Mouse (Mus musculus) mouse trophoblast stem cell (cell line): ENCODE results near the gene Rbm47.
"Not testable (repeated sequence)": the region's sequence is repeated elsewhere in the genome, so short reads cannot be mapped to it uniquely, and the experiment has no call there.

Experiments used
- in situ Hi-C, 2 experiments: fragments of 300-500 bp; cut with MseI, MboI; formaldehyde crosslinking; loops; 2 replicates in 1 of 2; 3 replicates in 1 of 2; pipeline ENCODE4 v1.15.1; 2025

Gene Rbm47

DNA sequence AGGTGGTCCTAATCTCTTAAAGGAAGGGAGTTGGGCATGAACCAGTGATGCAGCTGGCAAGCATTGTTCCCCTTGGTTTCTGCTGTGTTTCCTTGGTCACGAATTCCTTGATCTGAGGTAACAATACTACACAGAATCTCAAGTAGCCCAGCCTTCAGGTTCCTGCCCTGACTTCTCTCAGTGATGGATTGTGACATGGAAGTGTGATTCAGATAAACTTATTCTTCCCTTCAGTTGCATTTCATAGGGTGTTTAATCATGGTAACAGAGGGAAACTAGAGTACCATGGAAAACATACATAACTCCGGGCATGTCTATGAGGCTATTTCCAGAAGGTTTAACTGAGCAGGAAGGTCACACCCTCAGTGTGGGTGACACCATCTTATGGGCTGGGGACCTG is at the start of gene Rbm47:
Gene Rbm47 (minus strand): TSS at position 101 of the 400 bp plus-strand sequence.
- in situ Hi-C loops: no loop called here

DNA sequence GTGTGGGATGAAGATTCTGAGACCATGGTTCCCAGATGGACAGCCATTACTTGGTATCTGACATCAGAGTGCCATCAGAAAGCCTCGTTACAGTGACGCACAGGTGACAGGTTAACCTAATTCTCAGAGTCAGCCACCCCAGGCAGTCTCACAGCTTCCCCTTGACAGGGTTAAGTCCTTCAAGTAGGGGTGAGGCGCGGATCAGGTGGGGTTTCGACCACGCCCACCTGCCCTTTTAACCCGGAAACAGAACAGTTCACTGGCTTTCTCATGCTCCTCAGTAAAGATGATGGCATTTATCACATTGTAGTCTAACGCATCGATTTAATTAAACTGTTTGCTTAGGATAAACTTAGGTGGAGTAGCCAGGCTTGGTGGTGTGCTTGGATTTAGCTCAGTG is 47.7 kb upstream of the Rbm47 start:
- in situ Hi-C loops: no loop called here

DNA sequence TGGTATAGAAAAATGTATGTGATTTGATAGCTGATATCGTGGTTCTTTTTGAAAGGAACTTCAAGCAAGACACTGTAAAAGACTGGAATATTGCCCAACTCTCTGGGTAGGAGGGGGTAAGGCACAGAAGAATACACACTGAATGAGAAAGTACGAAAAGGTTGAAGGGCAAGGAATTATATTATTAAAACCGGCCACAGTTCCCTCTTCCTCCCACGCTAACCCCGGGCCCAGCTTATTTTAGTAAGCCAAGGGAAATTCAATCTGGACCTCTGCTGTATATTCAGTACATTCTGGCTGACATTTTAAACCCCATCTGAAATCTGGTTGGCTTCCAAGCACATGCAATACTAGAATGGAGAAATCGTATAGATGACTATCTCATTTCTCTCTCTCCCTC is 46.8 kb upstream of the Rbm47 start:
- in situ Hi-C loops: no loop called here

DNA sequence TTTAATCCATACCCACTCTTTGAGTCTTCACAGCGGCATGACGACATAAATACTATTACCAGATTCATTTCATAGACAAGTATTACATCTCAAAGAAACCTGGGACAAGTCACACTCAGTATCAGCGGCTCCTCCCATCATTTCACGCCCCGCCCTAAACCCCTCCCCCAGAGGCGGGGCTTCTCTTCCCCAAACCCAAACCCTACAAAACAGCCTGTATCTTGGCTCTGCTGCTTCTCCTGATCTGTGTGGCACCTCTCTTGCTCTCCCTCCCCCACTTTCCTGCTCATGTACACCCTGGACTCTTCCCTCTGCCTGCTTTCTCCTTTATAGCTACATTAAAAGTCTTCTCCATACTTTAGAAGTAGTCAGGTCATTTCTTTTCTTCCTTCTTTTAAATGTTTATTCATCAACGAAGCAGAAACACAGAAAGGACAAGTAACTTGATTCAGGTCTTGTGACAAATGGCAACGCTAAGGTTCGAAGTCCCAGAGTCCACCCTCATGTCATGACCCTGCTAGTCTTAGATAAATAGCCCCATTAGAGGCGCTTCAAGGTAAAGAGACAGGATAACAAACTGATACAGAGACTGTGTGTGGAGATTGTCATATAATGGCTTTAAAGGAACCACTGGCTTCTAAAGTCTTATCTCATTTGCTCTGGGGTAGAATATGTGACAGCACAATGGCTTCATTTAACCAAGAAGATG is 42.8 kb upstream of the Rbm47 start:
- in situ Hi-C loops: no loop called here

DNA sequence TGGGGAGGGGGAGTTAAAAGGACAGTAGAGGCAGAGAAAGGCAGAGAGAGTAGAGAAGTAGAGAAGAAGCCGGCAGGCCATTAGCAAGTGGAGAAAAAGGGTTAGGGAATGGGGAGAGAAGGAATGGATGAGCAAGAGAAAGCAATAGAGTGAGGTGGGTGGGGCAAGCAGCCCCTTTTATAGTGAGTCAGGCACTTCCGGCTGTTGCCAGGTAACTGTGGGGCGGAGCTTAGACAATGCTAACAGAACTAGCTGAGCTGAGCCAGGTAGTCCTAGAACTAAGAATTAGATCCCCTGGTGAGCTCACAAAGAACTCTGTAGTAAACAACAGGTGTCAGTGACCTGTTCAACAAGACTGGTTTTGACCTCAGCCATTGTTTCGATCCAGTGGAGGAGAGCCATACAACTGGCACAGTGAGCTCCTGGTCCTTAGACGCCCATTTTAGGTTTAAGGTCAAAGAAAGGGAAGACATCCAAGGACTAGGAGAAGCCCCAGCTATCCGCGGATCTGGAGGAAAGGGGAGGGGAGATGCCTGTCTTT is 41.5 kb upstream of the Rbm47 start:
- in situ Hi-C loops: no loop called here

DNA sequence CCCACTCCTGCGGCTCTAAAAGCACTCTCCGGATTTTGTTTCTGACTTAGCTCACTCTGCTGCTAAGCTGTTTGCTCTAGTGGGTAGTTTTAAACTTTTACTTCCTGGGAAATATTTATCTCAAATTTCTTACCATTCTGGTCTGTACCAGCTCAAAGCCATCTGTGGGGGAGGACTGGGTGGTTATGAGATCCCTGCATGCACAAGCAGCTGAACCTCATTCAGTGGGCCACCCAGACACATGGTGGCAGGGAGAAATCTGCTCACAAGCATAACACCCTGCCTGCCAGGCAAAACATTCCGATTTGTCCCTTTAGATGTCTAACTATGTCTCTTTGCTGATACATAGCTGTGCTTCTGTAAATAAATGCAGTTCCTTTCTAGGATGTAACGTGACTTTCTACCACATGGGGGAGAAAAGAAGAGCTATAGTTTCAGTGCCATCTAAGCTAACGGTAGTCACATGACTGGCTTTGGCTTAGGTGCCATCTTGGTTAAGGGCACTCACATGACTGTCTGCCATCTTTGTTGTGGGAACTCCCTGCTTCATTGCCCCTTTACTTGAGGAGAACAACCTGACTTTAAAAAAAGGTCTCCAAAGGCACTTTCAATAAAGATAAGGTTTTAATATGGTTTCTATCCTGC is 36.7 kb upstream of the Rbm47 start:
- in situ Hi-C loops: no loop called here

DNA sequence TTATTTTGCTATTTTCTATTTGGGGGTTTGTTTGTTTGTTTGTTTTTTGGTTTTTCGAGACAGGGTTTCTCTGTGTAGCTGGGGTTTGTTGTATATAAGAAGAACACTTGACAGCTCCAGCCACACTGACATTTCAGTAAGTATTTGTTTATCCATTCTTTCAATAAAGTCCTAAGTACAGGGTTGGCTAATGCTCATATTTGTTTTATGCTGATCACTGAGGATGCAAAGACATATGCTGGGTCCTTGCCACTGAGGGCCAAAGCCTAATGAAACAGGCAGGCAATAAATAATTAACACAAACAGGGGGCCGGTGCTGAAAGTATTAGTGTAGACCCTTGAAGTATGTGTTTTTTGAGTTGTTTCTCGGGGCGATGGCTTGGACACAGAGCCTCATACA is 32.0 kb upstream of the Rbm47 start:
- in situ Hi-C loops: no loop called here

DNA sequence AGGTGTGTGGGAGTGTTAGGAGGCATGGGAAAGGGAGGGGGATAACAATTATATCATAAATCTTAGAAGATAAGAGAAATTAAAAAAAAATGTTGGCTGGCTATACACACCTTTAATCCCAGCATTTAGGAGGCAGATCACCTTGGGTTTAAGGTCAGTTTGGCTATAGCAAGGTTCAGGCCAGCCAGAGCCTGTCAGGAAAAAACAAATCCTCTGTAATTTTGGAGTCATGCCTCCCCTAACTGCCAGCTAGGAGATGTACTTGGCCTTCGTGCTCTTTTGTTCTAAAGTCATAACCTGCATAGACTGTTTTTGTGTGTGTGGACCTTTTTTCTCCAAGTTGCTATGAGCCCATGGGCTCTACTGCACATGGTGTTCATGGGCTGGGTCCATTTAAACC is 30.5 kb upstream of the Rbm47 start:
- in situ Hi-C loops: no loop called here

DNA sequence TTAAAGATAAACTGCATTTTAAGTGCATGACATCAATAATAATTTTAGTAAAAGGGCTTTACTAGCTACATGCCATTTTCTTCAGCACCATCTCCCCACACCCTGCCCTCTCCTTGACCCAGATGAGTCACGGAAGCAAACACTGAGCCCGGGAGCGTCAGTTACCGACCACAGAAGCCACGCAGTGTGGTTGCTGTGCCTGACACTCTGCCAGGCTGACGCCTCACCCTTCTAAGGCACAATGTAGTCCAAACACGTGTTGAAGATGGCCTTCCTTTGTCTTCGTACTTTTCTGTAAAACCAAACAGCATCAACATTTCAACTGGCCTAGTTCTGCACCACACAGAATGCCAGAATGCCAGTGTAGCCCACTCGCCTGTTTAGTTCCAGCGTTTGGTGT is 27.1 kb upstream of the Rbm47 start:
- in situ Hi-C loops: no loop called here

DNA sequence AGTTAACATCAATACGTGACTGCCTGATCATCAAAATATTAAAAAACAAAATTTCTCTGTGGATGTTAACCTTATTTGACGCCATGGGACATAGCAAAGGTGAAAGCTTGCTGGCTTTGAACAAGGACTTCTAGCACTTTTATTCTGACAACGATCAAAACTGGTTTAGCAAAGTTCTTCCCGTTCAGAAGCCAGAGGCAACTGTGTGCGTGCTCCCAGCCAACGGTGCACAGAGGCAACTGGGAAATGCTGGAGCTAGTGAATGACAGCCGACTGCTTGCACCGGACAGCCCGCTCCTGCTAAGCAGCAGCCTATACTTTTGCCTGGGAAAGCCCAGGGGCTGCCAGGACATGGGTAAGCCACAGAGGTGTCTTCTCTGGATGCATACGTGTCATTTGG is 22.4 kb upstream of the Rbm47 start:
- in situ Hi-C loops: no loop called here

DNA sequence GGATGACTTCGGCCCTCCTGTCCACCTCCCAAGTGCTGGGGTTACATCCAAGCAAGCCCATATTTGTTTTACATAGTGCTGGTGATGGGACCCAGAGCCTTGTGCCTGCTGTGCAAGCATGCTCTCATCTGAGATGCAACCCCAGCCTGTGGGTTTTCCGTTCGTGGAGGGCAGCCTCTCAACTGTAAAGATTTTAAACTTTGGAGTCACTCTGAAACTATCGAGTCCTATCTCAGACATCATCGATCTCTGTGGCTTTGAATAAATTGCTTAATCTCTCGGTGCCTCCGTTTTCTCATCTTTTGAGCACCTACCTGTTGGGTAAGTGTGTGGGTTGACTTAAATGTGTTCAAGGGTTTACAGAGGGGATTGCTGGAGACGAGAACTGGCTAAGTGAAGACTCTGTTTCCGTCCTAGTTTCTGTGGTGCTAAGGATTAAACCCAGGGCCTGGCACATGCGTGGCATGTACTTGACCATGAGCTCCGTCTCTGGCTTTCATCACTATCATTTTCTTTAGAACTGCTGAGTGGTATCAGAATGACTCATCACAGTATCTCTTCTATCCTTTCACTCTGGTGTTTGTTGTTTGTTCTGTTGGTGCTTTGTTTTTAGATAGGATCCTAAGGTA is 20.4 kb upstream of the Rbm47 start:
- in situ Hi-C loops: no loop called here

DNA sequence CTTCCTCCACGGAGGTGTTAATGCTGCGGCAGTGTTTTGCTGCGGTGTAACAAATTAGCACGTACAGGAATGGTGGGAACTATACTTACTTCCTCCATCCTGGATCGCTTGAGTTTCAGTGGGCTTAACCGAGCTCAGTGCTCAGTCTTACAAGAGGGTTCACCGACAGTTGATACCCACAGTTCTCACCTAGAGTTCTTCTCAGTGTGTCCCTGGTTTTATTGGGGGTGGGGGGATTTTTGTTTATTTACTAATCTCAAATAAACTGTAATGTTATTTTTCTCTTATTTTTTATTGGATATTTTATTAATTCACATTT is 18.2 kb upstream of the Rbm47 start:
- in situ Hi-C loops: no loop called here

DNA sequence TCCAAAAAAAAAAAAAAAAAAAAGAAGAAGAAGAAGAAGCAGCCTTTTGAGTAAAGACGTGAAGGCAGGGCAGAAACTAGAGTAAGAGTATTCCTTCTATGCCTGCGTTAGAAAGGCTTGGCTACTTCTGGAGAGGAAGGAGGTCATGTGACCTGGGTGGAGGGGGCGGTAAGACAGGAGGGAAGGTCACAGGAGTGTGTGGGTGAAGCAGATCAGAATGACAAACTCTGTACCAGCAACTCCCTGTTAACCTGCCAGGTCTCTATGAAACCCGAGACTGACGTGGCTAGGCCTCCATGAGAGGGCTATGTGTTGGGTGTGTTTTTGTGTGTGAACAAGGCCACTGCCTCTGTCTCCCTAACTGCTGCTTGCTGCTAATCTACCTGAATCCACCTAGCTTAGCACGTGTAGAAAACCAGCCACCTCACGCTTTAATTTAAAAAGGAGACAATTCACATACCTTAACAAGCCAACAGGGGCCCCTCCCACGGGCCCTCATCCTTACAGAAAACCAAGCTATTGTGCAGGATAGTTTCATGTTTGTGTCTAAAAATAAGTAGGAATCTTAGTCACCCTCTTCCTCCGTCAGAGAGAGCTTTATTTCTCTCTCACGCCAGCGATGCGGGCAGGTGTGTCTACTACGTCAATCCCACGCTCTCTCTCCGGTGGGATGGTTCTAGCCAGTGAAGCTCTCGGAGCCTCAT is 17.7 kb upstream of the Rbm47 start:
- in situ Hi-C loops: no loop called here

DNA sequence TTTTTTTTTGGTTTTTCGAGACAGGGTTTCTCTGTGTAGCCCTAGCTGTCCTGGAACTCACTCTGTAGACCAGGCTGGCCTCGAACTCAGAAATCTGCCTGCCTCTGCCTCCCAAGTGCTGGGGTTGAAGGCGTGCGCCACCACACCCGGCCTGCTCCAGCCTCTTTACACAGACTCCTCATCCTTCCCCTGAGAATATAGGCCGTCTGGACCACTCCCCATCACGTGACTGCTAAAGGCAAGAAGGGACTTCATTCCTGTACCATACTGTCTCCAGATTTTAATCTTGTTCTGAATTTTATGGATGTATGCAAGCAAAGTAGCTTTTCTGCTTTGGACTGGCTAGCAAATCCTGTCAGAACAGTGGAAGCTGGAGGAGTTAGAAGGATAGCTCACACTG is 15.7 kb upstream of the Rbm47 start:
- in situ Hi-C loops: not testable (repeated sequence)

DNA sequence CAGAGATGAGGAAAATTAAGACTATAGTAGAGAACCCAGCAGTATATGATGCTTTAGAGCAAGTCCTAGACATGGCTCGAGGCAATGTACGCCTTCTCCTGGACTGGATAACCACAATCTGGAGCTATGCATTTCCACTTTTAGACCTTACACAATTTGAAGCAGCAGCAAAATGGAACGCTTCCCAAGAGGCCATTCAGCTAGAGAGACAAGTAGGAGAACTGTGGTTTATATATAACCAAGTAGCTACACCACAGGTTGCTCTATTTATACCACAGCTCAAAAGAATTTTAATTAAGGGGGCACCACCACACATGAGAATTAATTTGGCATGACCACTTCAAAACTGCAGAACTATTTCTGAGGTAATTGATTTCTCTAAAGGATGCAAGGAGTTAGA is 9.2 kb upstream of the Rbm47 start:
- in situ Hi-C loops: no loop called here

DNA sequence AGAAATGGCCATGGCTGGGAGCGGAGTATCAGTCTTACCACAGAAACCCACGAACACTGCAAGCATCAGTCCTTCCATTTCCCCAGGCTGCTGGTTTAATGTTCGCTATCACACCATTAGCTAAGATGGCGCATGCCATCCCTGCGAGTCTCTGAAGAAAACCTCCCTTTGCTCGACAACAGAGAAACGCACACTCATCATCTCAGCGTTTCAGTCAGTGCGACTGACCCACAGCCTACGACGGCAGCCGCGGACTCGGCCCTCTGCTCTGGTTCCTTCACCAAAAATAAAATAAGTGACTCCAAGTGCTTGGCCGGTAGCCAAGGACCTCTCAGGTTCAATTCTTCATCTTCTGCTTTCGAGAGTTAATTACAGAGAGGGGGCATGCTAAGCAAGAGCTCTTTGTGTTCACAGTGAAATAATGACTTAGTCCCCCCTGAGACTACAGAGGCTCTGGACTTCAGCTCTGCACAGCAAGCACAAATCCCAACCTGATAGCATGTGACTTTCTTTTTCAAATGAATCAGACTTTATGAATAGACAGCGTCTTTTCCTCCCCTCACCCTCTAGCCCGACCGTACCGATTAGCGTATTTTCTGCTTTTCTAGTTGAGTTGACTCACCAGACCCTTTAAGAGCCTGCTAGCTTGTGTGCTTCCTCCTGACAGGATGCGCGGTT is 1.4 kb upstream of the Rbm47 start:
- in situ Hi-C loops: no loop called here

DNA sequence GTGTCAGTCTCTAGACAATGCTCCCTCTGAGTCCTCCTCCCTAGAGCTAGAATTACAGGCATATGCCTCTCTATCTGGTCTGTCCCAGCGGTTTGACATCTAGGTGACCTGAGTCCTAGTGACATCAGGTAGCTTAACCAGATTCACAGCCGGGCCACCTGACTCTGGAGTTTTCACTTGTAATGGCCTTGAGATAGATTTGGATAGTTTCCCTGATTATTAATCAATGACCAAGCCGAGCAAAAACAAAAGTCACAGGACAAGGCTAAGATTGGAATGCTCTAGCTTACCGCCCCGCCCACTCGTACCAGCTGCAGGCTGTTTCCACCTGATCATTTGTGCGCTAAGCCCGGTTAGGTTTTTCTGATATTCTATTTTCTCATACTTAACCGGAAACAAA is 2.3 kb downstream of the Rbm47 start:
- in situ Hi-C loops: no loop called here

DNA sequence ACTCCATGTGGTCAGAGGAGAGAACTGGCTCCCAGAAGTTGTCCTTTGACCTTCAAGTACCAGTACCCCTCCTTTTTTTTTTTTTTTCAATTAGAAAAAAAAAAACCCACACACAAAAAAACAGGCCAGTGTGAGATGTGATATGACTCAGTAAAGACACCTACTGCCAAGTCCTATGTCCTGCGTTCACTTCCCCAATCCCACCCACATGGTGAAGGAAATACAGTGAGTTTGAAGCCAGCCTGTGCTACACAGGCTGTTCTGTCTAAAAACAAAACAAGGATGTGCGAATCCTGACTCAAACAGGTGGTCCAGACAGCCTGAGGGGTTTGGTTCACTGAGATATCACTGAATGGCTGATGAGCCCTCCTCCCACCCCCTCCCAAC is 3.8 kb downstream of the Rbm47 start:
- in situ Hi-C loops: no loop called here

DNA sequence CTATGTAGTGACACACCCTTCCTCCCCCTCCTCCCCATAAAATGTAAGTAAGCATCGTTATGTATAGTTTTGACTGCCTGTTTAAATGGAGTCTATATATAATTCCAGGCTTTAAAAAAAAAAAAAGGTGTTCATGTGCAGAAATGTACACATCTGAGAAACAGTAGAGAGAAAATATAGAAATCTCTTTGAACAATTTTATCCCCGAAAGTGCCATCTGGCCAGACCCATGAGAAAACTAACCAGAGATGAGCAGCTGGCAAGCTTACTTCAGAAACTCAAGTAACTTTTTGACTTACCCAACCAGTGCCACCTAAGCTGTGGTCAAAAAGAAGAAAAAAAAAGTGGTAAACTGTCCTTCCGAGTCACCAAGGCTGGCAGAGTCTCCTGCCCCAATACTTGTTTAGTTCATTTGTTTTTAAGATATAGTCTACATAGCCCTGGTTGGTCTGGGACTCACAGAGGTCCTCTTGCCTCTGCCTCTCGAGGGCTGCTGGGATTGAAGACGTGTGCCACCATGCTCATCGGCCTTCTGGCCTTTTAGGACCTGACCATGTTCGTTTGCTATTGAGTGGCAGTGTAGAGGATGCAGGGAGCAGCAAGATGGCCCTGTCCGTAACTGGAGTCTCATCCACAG is 4.3 kb downstream of the Rbm47 start:
- in situ Hi-C loops: no loop called here

DNA sequence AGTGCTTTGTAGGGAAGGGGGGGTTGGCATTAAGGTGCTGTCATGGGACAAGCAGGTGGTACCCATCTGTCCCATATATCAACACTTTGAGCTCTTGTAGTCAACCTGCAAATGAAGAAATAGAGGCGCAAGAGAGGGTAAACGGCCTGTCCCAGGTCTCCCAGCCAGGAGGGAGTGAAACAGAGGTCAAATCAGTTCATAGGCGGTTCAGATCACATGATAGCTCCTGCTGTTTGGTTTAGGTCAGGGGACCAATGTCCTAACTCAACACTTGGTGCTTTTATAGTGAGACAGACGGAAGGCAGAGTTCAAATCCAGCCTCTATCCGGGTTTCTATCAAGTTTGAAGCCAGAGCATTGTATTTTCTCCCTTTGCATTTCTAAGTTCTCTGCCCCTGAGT is 6.0 kb downstream of the Rbm47 start:
- in situ Hi-C loops: no loop called here

DNA sequence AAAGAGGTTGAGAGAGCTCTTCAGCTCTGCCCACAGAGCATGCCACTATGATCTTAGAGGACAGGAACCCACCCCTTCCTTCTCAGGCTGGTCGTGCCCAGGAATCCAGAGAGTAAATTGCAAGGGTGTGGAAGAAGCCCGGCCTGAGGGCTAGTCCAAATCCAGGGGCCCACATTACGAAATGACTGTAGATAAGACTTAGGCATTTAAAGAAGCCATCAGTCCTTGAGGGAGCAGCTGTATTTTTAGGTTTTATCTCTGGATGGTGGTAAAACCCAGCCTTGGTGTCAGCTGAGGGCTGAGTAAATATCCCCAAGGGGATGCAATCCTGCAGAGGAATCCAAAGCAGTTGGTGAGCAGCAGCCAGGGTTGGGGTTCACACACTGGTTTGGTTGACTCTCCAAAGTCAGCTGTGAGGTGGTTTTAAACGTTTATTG is 6.7 kb downstream of the Rbm47 start:
- in situ Hi-C loops: no loop called here
